Mouse (Mus musculus): ENCODE data around the gene Rara.

DNA sequence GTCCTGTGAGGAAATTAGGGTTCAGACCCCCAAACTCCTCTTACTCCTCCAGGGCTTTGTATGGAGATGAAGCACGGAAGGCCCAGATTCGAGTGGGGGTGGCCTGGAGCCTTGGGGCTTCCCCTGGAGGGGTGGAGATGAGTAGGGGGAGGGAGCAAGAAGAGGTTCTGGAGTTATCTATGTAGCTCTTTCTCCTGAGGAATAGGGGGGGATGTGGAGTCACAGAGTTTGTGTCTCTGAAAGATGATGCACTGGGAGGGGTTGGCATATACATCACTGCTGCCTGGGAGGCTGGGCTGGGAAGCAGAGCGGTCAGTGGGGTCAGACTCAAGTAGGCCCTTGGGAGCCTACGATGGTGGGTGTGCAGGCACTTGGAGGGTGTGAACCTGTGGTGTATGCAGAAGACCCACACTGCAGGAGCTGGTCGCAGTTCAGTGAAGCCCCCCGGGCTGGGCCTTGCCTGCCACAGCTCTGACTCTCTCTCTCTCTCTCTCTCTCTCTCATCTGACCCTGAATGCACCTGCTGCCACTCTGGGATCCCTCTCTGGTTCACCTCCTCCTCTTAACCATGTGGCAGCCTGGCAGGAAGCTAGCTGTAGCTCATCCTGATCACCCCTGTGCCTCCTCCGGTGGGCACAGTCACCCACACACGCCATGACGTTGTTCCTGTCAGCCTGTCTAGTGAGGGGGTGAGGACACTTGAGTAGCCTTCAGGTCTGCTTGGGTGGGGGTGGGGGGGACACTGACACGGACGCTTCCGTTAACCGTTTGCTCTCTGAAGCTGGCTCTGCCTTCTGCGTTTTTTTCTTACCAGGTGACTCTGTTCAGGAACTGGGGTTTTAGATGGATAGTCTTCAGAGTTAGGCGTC, 11.7 kb downstream of the Rara start:
- no peak for TF ChIP-seq CTCF (IDR thresholded peaks at IDR 0.05; ENCODE audit: control insufficient read depth, insufficient read depth, insufficient read length)
- TF ChIP-seq CEBPB (IDR thresholded peaks at IDR 0.05; ENCODE audit: low read depth), result no peak
- no peak for TF ChIP-seq MAX (IDR thresholded peaks at IDR 0.05)
- TF ChIP-seq USF1 (IDR thresholded peaks at IDR 0.05; ENCODE audit: low read depth), result no peak

Data from C2C12 (cell line).